Mouse (Mus musculus): ENCODE results near the gene Ppp4c.

DNA sequence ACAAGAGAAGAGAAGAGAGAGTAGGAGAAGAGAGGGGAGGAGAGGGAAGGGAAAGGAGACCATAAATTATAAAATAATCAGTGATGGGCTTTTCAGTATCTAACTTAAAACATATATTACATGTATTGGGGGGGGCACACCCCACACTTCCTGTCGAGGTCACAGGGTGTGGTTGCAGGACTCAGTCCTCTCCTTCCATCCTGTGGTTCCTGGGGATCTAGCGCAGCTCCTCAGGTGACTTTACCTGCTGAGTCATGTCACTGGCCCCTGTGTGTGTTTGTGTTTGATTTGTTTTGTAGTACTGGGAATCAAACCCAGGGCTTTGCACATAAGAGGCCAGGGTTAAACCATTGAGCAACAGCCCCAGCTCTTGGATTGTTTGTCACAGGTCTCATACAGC lies 17.8 kb downstream of the Ppp4c start:
- TF ChIP-seq CTCF (IDR thresholded peaks at IDR 0.05; ENCODE audit: control insufficient read depth, insufficient read depth, low read length): no peak
- no peak for TF ChIP-seq POLR2A (IDR thresholded peaks at IDR 0.05; ENCODE audit: borderline replicate concordance, control insufficient read depth, low read depth, low read length)

All from bone marrow, adult 2 months (tissue).